9 mouse cellular contexts compared by ENCODE assay signal in the genomic region with DNA sequence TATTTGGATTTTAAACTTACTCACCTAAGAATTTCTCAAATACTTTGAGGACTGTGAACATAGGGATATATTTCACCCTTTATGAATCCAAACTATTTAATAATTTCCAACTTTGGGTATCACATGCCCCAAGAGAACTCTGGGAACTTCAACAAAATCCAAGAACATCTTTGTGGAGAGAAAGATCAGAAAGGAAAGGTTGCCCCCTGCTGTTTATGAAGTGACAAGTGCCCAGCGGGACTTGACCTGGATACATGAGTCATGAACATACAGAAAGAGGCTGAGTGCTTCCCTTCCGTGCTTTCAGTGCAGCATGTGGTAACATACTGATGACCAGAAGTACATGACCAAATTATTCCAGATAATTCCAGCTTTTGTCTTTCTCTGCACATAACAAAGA.
DNase-seq lines count a peak whose midpoint lies in the region; ATAC-seq and TF ChIP-seq lines count a peak whose summit lies in the region.
"Had no signal": no experiment of that assay in that cellular context is flagged by ENCODE, and none has a peak within 500 bp of the region (broad histone marks: within the 10 kb centered on the region; RNA-seq: fewer than 3 reads in every experiment).

No protein-coding gene starts in this region.

- H3K9me3 ChIP-seq in liver, postnatal 0 days (ENCODE audit: low read length), result no peaks in the 10 kb centered on the region
- peaks cover 4% of the 10 kb centered on the region; the same call in 1 of the 2 replicates for H3K9me3 ChIP-seq in liver, embryonic 12.5 days (replicated peaks)
- H3K9me3 ChIP-seq: embryonic facial prominence, embryonic 15.5 days; lung, embryonic 15.5 days had no signal

- H3K9ac ChIP-seq in liver, postnatal 0 days (replicated peaks), result no peak overlapping the region
- no peak overlapping the region for H3K9ac ChIP-seq in liver, embryonic 12.5 days
- H3K9ac ChIP-seq: embryonic facial prominence, embryonic 15.5 days; lung, embryonic 15.5 days had no signal

- H3K4me1 ChIP-seq in liver, postnatal 0 days (ENCODE audit: insufficient read depth), result no peaks in the 10 kb centered on the region
- H3K4me1 ChIP-seq in liver, embryonic 12.5 days, result no peaks in the 10 kb centered on the region
- H3K4me1 ChIP-seq in embryonic fibroblast, embryonic 13.5 days (ENCODE audit: control insufficient read depth, insufficient read depth, low read length), result peaks cover 2% of the 10 kb centered on the region; the same call in 1 of the 2 replicates
- H3K4me1 ChIP-seq: embryonic facial prominence, embryonic 15.5 days; lung, embryonic 15.5 days had no signal

- H3K27ac ChIP-seq in liver, postnatal 0 days (ENCODE audit: low read depth), result no peak overlapping the region
- no peak overlapping the region for H3K27ac ChIP-seq in liver, embryonic 12.5 days
- H3K27ac ChIP-seq in embryonic fibroblast, embryonic 13.5 days (ENCODE audit: insufficient read depth, low read length), result peak overlapping the region; percentile 50; the same call in 1 of the 2 replicates
- H3K27ac ChIP-seq: embryonic facial prominence, embryonic 15.5 days; lung, embryonic 15.5 days had no signal

- TF ChIP-seq EP300 in liver, postnatal 0 days (IDR thresholded peaks at IDR 0.05; ENCODE audit: low read depth), result no peak

- ATAC-seq in liver, postnatal 0 days, result no peak
- no peak for ATAC-seq in liver, embryonic 12.5 days
- peak; percentile 54; the same call in 1 of the 2 replicates for ATAC-seq in megakaryocyte progenitor cell, adult 5-6 weeks (replicated peaks; ENCODE audit: poor library complexity)

- no peaks in the 10 kb centered on the region for H3K36me3 ChIP-seq in liver, postnatal 0 days (replicated peaks; ENCODE audit: insufficient read depth, low read length)
- no peaks in the 10 kb centered on the region for H3K36me3 ChIP-seq in liver, embryonic 12.5 days
- H3K36me3 ChIP-seq: embryonic facial prominence, embryonic 15.5 days; lung, embryonic 15.5 days had no signal

- no peak for DNase-seq in liver, postnatal 0 days
- DNase-seq in adipocyte (ENCODE audit: low spot score), result peak; percentile 89
- DNase-seq in kidney, adult 9 months, result peak; percentile 59
- DNase-seq in cerebellum, adult 18-20 months, result no peak

- no peaks in the 10 kb centered on the region for H3K27me3 ChIP-seq in liver, postnatal 0 days (ENCODE audit: insufficient read depth, low read length)
- H3K27me3 ChIP-seq in liver, embryonic 12.5 days (replicated peaks), result no peaks in the 10 kb centered on the region
- H3K27me3 ChIP-seq: embryonic facial prominence, embryonic 15.5 days; lung, embryonic 15.5 days had no signal

- no peak overlapping the region for H3K4me3 ChIP-seq in liver, postnatal 0 days (ENCODE audit: low read depth, low read length)
- no peak overlapping the region for H3K4me3 ChIP-seq in liver, embryonic 12.5 days
- H3K4me3 ChIP-seq in embryonic fibroblast, embryonic 13.5 days (ENCODE audit: insufficient read depth, low read length), result no peak overlapping the region
- H3K4me3 ChIP-seq: embryonic facial prominence, embryonic 15.5 days; lung, embryonic 15.5 days had no signal

- TF ChIP-seq CTCF in liver, postnatal 0 days (IDR thresholded peaks at IDR 0.05; ENCODE audit: low read depth), result peak; percentile 63
- TF ChIP-seq CTCF in embryonic fibroblast, embryonic 13.5 days (IDR thresholded peaks at IDR 0.05; ENCODE audit: borderline replicate concordance, insufficient read depth, low read length), result no peak

- 13% methylated on average over 2 of the region's 2 CpGs for WGBS in liver, postnatal 0 days (ENCODE audit: insufficient replicate concordance)
- WGBS in liver, embryonic 12.5 days (ENCODE audit: insufficient replicate concordance), result 17% methylated on average over 2 of the region's 2 CpGs

- TF ChIP-seq POLR2A in embryonic fibroblast, embryonic 13.5 days (IDR thresholded peaks at IDR 0.05; ENCODE audit: low read depth, low read length), result no peak

- no peak overlapping the region for H3K4me2 ChIP-seq in liver, postnatal 0 days (ENCODE audit: low read depth, low read length)
- no peak overlapping the region for H3K4me2 ChIP-seq in liver, embryonic 12.5 days
- H3K4me2 ChIP-seq: embryonic facial prominence, embryonic 15.5 days; lung, embryonic 15.5 days had no signal

Comparison
In these comparisons a context has a peak if more than half of its experiments do, and no peak if none do; other contexts are left out.
1. DNase-seq: peak in adipocyte (single experiment) and kidney, adult 9 months (single experiment); none in liver, postnatal 0 days (single experiment) and cerebellum, adult 18-20 months (0 of 2).